Mouse (Mus musculus): ENCODE data around the gene Gys1. TPM values are rescaled to one million over a fixed set of nuclear protein-coding genes. Genes with fewer than 3 reads are reported as not detected.

The Gys1 gene
- polyA plus RNA-seq (2012; rRNA removed; ENCODE audit: low replicate concordance): 137 and 248 TPM in 2 replicates

DNA sequence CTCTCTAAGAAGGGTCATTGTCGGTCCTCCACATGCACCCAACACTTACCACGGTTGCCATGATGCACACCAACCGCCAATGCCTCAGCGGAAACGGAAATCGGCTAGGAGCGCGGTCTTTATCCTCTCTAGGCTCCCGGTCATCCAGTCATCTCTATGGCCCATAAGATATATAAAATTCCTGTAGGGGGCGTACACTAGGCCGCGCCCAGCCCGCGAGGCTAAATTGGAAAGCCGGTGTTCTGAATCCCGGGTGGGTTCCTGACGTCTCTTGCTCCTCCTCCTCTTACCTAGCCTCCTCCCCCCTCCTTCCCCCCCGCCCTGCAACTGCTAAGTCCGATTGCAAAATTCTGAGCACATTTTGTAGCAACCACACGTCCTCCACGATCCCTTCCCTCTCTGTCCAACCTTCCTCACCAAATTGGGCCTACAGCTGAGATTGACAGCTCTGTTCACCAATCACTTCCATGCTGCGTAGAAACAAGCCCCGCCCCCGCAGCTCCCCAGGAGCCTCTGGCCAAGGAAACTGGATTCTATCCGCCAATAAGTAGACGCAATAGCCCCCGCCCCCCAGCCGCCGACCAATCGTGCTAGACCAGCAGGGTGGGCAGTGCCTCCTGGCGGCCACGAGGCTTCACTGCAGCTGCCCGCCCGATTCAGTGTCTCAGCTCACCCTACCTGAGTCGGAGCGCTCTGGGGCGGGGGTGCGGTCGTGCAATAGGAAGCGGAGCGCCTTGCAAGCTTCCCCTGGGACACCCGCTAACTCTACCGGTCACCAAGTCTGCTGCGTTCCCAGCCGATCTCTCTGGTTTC is at the start of gene Gys1:
Gene Gys1, plus strand, starts transcription at position 642 of the 813 bp plus-strand sequence.

DNA sequence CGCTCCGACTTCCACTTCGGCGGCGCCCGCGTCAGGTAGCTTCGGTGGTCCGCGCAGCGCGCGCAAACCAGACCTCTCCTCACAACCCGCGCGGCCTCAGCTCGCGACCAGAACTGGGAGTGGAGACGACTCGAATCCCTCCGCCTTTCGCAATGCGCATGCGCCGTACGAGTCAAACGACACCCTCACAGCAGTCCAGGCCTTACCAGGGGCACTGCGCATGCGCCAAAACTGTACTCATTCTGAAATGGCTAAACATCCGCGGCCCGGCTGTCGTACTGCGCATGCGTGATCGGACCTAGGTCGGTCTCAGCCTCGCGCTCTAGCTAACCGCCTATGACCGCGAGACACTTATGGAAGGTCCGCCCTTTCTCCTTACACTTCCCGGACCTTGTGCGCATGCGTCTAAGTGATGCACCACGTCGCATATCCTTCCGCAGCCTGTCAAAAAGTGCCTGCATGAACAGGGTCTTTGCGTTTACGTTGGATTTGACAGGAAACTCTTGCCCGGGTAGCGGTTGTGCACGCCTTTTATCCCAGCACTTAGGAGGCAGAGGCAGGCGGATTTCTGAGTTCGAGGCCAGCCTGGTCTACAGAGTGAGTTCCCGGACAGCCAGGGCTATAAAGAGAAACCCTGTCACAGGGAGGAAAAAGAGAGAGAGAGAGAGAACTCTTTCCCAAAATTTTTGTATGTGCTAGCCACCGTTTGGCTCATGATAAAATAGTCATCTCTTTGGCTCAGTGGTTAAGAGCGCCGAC is 38.9 kb upstream of the Gys1 start, which contains the start of gene Snrnp70:
Gene Snrnp70, minus strand, starts transcription at position 165 of the 759 bp plus-strand sequence.

DNA sequence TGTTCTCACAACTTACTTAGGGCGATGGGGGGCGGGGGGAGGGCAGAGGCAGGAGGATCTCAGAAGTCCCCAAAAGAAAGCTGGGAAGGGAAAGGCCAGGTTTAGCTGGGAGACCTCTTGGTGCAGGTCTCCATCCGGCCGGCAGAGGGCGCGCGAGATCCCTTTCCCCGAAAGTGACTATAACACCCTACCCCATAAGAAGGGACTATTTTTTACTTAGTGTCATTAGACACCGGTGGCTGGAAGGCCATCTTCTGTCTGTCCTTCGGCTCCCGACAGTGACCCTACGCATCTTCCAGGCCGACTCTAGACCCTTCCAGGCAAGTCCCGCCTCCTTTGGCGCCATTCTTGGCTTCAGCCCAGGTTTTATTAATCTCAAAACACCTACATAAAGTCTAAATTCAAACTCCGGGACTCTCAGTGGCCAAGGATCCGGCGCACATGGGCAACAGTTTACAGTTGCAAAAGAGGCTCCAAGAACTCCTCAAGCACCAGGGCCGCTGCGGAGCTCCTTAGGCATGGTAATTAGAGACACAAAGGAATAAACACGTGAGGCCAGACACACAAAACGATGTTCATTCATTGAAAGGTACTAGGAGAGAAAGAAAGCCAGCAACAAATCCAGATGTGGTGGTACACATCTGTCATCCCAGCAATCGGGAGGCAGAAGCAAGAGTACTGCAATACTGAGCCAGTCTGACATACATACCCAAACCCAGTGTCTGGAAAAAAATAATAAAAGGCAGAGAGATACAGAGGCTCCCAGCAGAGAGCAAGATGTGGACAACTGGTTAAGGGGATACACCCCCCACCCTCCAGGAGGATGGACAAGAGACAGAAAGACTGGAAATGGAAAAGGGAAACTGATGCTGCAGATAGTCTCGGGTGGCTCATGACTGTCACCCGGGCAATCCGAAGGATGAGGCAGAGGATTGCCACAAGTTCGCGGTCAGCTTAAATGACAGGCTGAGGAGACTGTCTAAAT is 29.3 kb upstream of the Gys1 start, which contains the start of gene Kcna7:
Gene Kcna7, plus strand, starts transcription at position 563 of the 985 bp plus-strand sequence.

GRCm38 (mm10) chr7:45413113-45413863 is 21.4 kb upstream of the Gys1 start, which contains the start of gene Ntf5:
Gene Ntf5, plus strand, starts transcription at chr7:45413695.

GRCm38 (mm10) chr7:45420615-45420919 is 14.1 kb upstream of the Gys1 start, which contains the start of gene Lhb:
Gene Lhb, plus strand, starts transcription at chr7:45420820.

DNA sequence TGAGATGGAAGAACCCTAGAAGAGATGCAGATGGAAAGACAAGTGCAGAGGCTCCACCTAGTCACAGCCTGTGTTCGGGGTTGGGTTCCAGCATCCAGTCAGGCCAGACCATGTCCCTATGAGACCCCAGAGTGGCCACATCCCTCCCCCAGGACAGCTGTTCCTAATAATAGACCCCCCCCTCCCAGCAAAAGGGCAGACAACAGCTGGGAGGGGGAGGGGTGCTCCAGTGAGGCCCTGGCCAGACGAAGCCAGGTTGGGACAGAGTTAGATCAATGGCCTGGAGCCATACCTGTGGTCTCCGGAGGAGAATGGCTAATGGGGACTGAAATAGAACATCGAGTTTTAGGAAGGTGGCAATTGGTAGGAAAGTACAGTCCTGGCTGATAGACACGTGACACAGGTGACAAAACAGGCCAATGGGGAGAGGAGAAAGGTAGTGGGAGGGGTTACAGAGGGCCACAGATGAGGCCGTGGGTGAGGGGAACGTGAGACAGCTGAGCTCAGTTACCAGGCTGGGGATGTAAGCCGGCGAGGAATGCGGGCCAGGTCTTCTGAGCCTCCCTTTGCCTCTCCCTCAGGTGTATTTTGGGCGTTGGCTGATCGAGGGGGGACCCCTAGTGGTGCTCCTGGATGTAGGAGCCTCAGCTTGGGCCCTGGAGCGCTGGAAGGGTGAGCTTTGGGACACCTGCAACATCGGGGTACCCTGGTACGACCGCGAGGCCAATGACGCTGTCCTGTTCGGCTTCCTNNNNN is 3.1 kb downstream of the Gys1 start, which contains the start of gene Ruvbl2:
Gene Ruvbl2, minus strand, starts transcription at position 576 of the 756 bp plus-strand sequence.

DNA sequence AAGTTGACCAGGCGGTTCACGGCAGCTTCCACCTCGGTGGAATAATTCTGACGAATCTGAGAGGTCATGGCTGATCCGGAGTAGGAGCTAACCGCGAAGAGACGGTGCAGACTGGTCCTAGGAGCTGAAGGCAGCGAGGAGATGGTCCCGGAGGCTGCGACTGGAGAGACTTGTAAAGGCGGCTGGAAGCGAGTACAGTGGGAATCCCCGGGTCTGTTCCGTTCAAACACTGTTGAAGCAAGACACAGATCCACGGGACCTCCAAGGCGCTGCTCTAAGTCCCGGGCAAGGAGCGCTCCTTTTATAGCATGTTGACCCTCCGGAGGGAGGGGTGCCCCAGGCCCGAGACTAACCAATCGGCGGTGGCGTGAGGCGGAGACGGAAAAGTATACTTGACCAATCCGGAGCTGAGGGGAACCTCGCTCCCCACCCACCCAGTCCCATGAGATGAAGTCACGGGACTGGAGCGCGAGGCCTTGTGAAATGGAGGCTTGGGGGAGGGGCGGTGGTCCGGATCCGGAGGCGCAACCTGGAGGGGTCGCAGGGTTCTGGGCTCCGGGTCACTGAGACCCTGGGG is 25.0 kb downstream of the Gys1 start, which contains the start of gene Ftl1:
Gene Ftl1, minus strand, starts transcription at position 321 of the 577 bp plus-strand sequence.

DNA sequence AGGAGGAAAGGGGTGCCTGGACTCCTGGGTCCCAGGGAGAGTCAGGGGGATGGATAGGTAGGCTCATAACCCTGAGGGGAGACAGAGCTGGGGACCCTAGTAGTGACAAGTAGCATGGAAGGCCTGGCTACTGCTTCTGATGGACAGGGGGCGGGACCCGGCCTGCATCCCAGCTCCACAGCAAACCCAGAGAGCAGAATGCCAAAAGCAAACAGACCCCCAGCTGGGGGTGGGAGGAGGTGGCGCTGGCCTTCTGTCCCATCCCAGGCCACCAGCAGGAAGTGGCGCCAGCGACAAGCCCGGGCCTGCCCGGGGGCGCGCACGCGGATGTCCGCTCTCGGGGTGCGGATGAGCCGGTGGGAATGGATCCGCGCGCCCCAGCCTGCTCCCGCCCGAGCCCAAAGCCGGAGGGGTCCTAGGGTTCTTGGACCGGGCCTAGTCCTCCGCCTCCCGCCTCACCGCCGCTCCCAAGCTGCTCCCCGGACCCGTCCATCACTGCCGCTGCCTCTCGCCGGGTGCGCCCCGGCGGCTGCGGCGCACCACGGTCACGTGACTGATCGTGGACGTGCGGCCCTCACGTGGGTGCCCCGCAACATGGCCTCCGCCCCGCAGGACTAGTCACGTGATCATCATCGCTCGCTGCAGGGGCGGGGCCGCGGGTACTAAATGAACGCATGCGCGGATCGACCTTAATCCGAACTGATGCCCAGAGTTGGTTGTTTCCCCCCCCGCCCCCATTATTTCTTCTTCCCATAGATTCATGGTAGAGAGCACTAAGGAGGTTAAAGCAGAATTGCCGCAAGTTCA is 31.8 kb downstream of the Gys1 start, which contains the start of gene Bax:
Gene Bax, minus strand, starts transcription at position 616 of the 807 bp plus-strand sequence.

DNA sequence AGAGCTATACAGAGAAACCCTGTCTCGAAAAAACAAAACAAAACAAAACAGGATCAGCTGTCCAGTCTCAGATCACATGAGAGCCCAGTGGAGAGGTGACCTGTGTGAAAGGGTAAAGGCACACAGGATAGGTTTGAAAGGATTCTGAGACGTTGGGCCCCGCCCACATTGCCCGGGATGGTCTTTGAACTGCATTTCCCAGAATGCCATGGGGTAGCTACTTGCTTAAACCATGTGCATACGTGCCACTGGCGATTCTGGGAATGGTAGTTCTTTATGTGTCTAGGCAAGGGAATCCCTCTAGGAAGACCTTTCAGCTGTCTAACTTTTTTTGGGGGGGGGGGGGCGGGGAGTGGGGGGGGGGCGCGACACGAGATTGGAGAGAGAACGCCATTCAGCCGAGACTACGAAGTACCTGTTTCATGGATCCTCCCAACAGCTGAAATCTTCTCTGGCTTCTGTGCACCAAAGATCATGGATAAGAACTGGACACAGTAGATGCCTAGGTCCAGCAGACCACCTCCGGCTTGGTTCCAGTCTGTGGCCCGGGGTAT is 46.8 kb downstream of the Gys1 start, which contains the start of gene Tulp2:
Gene Tulp2, plus strand, starts transcription at position 504 of the 554 bp plus-strand sequence.

GRCm38 (mm10) chr7:45486761-45487415 is 52.2 kb downstream of the Gys1 start, which contains the start of gene Gm45808:
Gene Gm45808, minus strand, starts transcription at chr7:45486811.

DNA sequence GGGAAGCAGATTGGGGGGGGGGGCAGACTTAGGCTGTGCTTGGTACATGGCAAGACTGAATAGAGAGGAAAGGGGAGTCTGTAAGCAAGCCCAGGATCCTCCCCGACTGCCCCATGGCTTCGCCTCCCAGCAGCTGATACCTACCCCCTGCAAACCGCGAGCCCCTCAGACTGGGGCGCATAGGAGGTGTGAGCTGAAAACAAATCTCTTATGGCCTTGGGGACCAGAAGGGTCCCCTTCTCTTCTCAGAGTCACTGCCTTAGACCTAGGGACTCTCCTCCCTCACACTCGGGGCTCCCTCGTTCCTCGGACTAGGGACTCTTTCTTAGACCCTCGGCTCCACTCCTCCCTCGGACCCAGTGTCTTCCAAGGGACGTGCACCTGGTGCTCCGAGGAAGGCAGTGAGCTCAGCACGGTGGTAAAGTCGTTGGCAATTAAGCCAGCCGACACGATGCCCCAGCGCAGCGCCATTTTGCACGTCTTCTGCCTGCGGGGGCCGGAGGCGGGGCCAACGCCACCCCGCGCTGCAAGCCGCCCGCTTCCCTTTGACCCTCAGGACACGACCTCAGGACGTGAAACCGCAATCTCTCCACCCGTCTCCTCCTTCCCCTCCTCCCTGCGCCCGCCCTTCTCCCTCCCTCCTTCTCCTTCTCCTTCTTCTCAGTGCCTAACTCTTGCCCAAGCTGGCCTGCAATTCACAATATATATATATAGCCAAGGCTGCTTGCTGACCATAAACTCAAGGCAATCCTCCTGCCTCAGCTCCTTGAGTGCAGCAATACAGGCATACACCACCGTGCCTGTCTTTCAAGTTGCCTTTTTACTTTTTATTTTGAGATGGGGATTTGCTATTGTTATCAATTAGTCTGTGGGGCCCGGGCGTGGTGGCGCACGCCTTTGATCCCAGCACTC is 53.9 kb downstream of the Gys1 start, which contains the start of gene Dhdh:
Gene Dhdh, minus strand, starts transcription at position 513 of the 912 bp plus-strand sequence.

Other genes with a start within 250 kb of the Gys1 start
- 0.20 and 0.22 TPM in 2 replicates for gene Ccdc155, start 230.0 kb upstream of the Gys1 start, polyA plus RNA-seq (2012; rRNA removed; ENCODE audit: low replicate concordance)
- 23.3 and 27.6 TPM in 2 replicates for gene Dkkl1, start 222.7 kb upstream of the Gys1 start, polyA plus RNA-seq (2012; rRNA removed; ENCODE audit: low replicate concordance)
- 101 and 152 TPM in 2 replicates for gene Tead2, start 219.1 kb upstream of the Gys1 start, polyA plus RNA-seq (2012; rRNA removed; ENCODE audit: low replicate concordance)
- gene Cd37, start 195.7 kb upstream of the Gys1 start, polyA plus RNA-seq (2012; rRNA removed; ENCODE audit: low replicate concordance): 279 and 619 TPM in 2 replicates
- gene Slc6a16, start 193.8 kb upstream of the Gys1 start, polyA plus RNA-seq (2012; rRNA removed; ENCODE audit: low replicate concordance): 0.19 TPM in 1 of 2 replicates, not detected in the other
- 0.32 and 0.49 TPM in 2 replicates for gene Slc6a21, start 157.3 kb upstream of the Gys1 start, polyA plus RNA-seq (2012; rRNA removed; ENCODE audit: low replicate concordance)
- gene Trpm4, start 101.1 kb upstream of the Gys1 start, polyA plus RNA-seq (2012; rRNA removed; ENCODE audit: low replicate concordance): 30.5 and 38.2 TPM in 2 replicates
- 0.06 and 44.9 TPM in 2 replicates for gene Hrc, start 99.6 kb upstream of the Gys1 start, polyA plus RNA-seq (2012; rRNA removed; ENCODE audit: low replicate concordance)
- gene Ppfia3, start 67.8 kb upstream of the Gys1 start, polyA plus RNA-seq (2012; rRNA removed; ENCODE audit: low replicate concordance): 1.2 and 1.6 TPM in 2 replicates
- gene Lin7b, start 64.3 kb upstream of the Gys1 start, polyA plus RNA-seq (2012; rRNA removed; ENCODE audit: low replicate concordance): 1.8 and 3.3 TPM in 2 replicates
- 247 and 258 TPM in 2 replicates for gene Snrnp70, start 39.1 kb upstream of the Gys1 start, polyA plus RNA-seq (2012; rRNA removed; ENCODE audit: low replicate concordance)
- gene Kcna7, start 29.2 kb upstream of the Gys1 start, polyA plus RNA-seq (2012; rRNA removed; ENCODE audit: low replicate concordance): 0.63 and 29.9 TPM in 2 replicates
- gene Ntf5, start 21.1 kb upstream of the Gys1 start, polyA plus RNA-seq (2012; rRNA removed; ENCODE audit: low replicate concordance): 2.5 and 3.1 TPM in 2 replicates
- 1.4 and 1.5 TPM in 2 replicates for gene Lhb, start 14.0 kb upstream of the Gys1 start, polyA plus RNA-seq (2012; rRNA removed; ENCODE audit: low replicate concordance)
- gene Ruvbl2, start 3.3 kb downstream of the Gys1 start, polyA plus RNA-seq (2012; rRNA removed; ENCODE audit: low replicate concordance): 51.4 and 66.8 TPM in 2 replicates
- gene Ftl1, start 25.0 kb downstream of the Gys1 start, polyA plus RNA-seq (2012; rRNA removed; ENCODE audit: low replicate concordance): 3,321 and 4,005 TPM in 2 replicates
- 92.1 and 140 TPM in 2 replicates for gene Bax, start 32.1 kb downstream of the Gys1 start, polyA plus RNA-seq (2012; rRNA removed; ENCODE audit: low replicate concordance)
- gene Tulp2, start 47.0 kb downstream of the Gys1 start, polyA plus RNA-seq (2012; rRNA removed; ENCODE audit: low replicate concordance): 0.16 TPM in 1 of 2 replicates, not detected in the other
- gene Gm45808, start 52.0 kb downstream of the Gys1 start, polyA plus RNA-seq (2012; rRNA removed; ENCODE audit: low replicate concordance): 10.3 TPM in 1 of 2 replicates, not detected in the other
- 15.8 and 23.4 TPM in 2 replicates for gene Dhdh, start 54.0 kb downstream of the Gys1 start, polyA plus RNA-seq (2012; rRNA removed; ENCODE audit: low replicate concordance)
- 431 and 432 TPM in 2 replicates for gene Nucb1, start 75.6 kb downstream of the Gys1 start, polyA plus RNA-seq (2012; rRNA removed; ENCODE audit: low replicate concordance)
- gene Ppp1r15a, start 91.4 kb downstream of the Gys1 start, polyA plus RNA-seq (2012; rRNA removed; ENCODE audit: low replicate concordance): 34.6 and 48.5 TPM in 2 replicates
- gene Plekha4, start 91.5 kb downstream of the Gys1 start, polyA plus RNA-seq (2012; rRNA removed; ENCODE audit: low replicate concordance): 29.9 and 34.7 TPM in 2 replicates
- 4.9 and 5.8 TPM in 2 replicates for gene Hsd17b14, start 120.0 kb downstream of the Gys1 start, polyA plus RNA-seq (2012; rRNA removed; ENCODE audit: low replicate concordance)
- 142 and 145 TPM in 2 replicates for gene Bcat2, start 135.3 kb downstream of the Gys1 start, polyA plus RNA-seq (2012; rRNA removed; ENCODE audit: low replicate concordance)
- 0.67 and 0.88 TPM in 2 replicates for gene Fgf21, start 180.6 kb downstream of the Gys1 start, polyA plus RNA-seq (2012; rRNA removed; ENCODE audit: low replicate concordance)
- gene Fut1, start 182.4 kb downstream of the Gys1 start, polyA plus RNA-seq (2012; rRNA removed; ENCODE audit: low replicate concordance): 0.12 and 0.72 TPM in 2 replicates
- gene Izumo1, start 187.0 kb downstream of the Gys1 start, polyA plus RNA-seq (2012; rRNA removed; ENCODE audit: low replicate concordance): 0.49 and 0.54 TPM in 2 replicates
- 32.4 and 54.6 TPM in 2 replicates for gene Rasip1, start 192.6 kb downstream of the Gys1 start, polyA plus RNA-seq (2012; rRNA removed; ENCODE audit: low replicate concordance)
- 5.6 and 22.3 TPM in 2 replicates for gene Mamstr, start 205.1 kb downstream of the Gys1 start, polyA plus RNA-seq (2012; rRNA removed; ENCODE audit: low replicate concordance)
- 0.16 and 1.4 TPM in 2 replicates for gene Fut2, start 231.6 kb downstream of the Gys1 start, polyA plus RNA-seq (2012; rRNA removed; ENCODE audit: low replicate concordance)
- gene Ntn5, start 249.2 kb downstream of the Gys1 start, polyA plus RNA-seq (2012; rRNA removed; ENCODE audit: low replicate concordance): 0.72 and 2.4 TPM in 2 replicates

All from mammary gland, adult 2 months (tissue).